Mouse (Mus musculus) cortical plate, adult 2 months (tissue): ENCODE results near the gene Usp24.

Experiments
- CTCF ChIP-seq: fragments of 200-500 bp; IDR thresholded peaks from 2 replicates; pipeline ENCODE4 v1.5.1; 2011; ENCODE audit warnings: mild to moderate bottlenecking, control low read depth, low read length; ENCODE audit not compliant: insufficient read depth; ENCODE audit errors: extremely low read depth
- POLR2A ChIP-seq: fragments of 200-500 bp; IDR thresholded peaks from 2 replicates; pipeline ENCODE4 v1.6.1; 2011; ENCODE audit warnings: mild to moderate bottlenecking, low read length, control low read depth; ENCODE audit not compliant: insufficient read depth; ENCODE audit errors: extremely low read depth

GRCm38 (mm10) chr4:106453516-106453915 is 137.5 kb downstream of the Usp24 start:
- TF ChIP-seq POLR2A (no peak), CTCF (no peak)
